Mouse (Mus musculus): ENCODE measurements at regions not wholly inside any gene's neighbourhood (a gene's known extent, or its start where the extent isn't known, plus 50 kb on each side); places are given as distances from the start of the nearest gene placed in this dataset. TPM values are rescaled to one million over a fixed set of nuclear protein-coding genes. Genes with fewer than 3 reads are reported as not detected.

DNA sequence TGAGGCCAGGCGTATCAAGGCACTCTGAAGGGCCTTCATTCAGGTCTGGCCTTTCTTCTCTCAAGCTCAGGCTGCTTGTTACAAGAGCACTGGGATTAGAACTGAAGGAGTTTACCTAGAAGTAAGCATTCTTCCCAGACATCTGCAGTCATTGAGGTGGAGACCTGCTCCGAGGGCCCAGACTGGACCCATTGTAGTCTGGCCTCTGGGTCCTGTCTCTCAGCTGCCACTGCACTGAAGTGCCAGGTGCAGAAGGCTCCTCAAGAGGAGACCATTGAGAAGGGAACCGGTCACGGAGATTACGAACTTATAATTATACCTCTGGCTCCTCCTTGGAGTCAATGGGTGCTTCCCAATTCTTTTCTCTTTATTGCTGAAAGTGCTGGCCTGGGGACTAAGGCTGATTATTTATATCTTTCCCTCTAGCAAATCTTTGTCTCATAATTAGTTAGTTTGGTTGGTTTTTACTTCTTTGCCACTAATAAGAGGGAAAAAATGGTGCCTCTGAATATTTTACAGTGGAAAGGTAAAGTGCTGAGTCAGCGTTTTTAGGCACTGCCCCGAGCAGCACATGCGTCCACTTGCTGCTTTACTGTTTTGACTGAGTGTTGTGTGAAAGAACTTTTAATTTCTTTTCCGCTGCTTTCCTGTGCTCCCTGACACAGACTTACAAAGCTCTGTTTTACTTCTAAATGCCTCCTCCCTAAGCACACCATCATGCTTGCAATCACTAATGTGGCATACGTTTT lies 1202.0 kb downstream of the A830018L16Rik start:
- WGBS: 75% methylated on average over 10 of the region's 10 CpGs
- DNase-seq (ENCODE audit: low spot score): no peak
- Histone ChIP-seq H3K4me3 (no peak overlapping the region), H3K27ac (no peak overlapping the region), H3K4me1 (0 out of 2 replicates have a peak, but pooled peaks cover 4% of the 10 kb centered on the region), H3K27me3 (ENCODE audit: insufficient read depth, poor library complexity, severe bottlenecking) (no peaks in the 10 kb centered on the region), H3K36me3 (no peaks in the 10 kb centered on the region), H3K9me3 (no peaks in the 10 kb centered on the region)

GRCm38 (mm10) chr1:12619981-12620380 lies 1206.1 kb downstream of the A830018L16Rik start:
- WGBS: 86% methylated on average over 2 of the region's 2 CpGs
- DNase-seq (ENCODE audit: low spot score): no peak

GRCm38 (mm10) chr1:12620825-12621224 lies 1206.9 kb downstream of the A830018L16Rik start:
- no peak for DNase-seq (ENCODE audit: low spot score)

More at GRCm38 (mm10) chr1:12619981-12620380, 1206.1 kb downstream of the A830018L16Rik start:
- no peaks in the 10 kb centered on the region for H3K27me3 ChIP-seq (ENCODE audit: insufficient read depth, poor library complexity, severe bottlenecking)
- H3K4me3 ChIP-seq: no peak overlapping the region
- peaks cover 10% of the 10 kb centered on the region; the same call in 1 of the 2 replicates for H3K4me1 ChIP-seq
- no peak overlapping the region for H3K27ac ChIP-seq
- no peaks in the 10 kb centered on the region for H3K36me3 ChIP-seq
- H3K9me3 ChIP-seq: no peaks in the 10 kb centered on the region

DNA sequence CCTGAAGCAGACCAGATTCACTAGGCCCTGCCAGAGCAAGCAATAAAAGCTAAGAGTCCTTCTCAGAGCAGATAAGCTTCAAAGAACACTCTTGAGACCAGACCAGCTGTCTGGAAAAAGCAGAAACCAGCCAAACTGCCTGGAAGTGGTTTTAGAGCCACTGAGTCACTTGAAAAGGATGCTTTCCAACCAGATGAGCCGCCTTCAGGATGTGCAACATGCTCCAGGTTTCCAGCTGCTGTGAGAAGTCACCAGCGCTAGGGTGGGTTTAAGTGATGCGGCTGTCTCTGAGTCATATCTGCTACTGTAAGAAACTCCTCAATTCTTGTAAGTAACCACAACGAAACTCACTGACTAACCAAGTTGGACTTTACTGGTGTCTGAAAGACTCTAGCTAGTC lies 1209.3 kb downstream of the A830018L16Rik start:
- 58% methylated on average over 4 of the region's 4 CpGs for WGBS
- H3K4me1 ChIP-seq: peaks cover 10% of the 10 kb centered on the region; the same call in 1 of the 2 replicates
- H3K9me3 ChIP-seq: no peaks in the 10 kb centered on the region
- no peaks in the 10 kb centered on the region for H3K36me3 ChIP-seq
- H3K4me3 ChIP-seq: no peak overlapping the region
- 0 out of 2 replicates have a peak overlapping the region, but pooled peaks have one; percentile 10 for H3K27ac ChIP-seq
- DNase-seq (ENCODE audit: low spot score): peak; percentile 75
- H3K27me3 ChIP-seq (ENCODE audit: insufficient read depth, poor library complexity, severe bottlenecking): no peaks in the 10 kb centered on the region

More at GRCm38 (mm10) chr1:12620825-12621224, 1206.9 kb downstream of the A830018L16Rik start:
- Histone ChIP-seq H3K9me3 (no peaks in the 10 kb centered on the region), H3K4me3 (no peak overlapping the region), H3K27me3 (ENCODE audit: insufficient read depth, poor library complexity, severe bottlenecking) (no peaks in the 10 kb centered on the region), H3K36me3 (no peaks in the 10 kb centered on the region), H3K27ac (no peak overlapping the region), H3K4me1 (peaks cover 10% of the 10 kb centered on the region; the same call in 1 of the 2 replicates)
- WGBS: 85% methylated on average over 6 of the region's 6 CpGs

- WGBS: 87% methylated on average over 3 of the region's 3 CpGs
- Histone ChIP-seq H3K4me1 (no peaks in the 10 kb centered on the region), H3K27ac (no peak overlapping the region), H3K4me3 (no peak overlapping the region), H3K9me3 (no peaks in the 10 kb centered on the region), H3K36me3 (no peaks in the 10 kb centered on the region), H3K27me3 (ENCODE audit: insufficient read depth, poor library complexity, severe bottlenecking) (no peaks in the 10 kb centered on the region)
- DNase-seq (ENCODE audit: low spot score): no peak
Measured at GRCm38 (mm10) chr1:12633049-12633448, 1219.1 kb downstream of the A830018L16Rik start.

DNA sequence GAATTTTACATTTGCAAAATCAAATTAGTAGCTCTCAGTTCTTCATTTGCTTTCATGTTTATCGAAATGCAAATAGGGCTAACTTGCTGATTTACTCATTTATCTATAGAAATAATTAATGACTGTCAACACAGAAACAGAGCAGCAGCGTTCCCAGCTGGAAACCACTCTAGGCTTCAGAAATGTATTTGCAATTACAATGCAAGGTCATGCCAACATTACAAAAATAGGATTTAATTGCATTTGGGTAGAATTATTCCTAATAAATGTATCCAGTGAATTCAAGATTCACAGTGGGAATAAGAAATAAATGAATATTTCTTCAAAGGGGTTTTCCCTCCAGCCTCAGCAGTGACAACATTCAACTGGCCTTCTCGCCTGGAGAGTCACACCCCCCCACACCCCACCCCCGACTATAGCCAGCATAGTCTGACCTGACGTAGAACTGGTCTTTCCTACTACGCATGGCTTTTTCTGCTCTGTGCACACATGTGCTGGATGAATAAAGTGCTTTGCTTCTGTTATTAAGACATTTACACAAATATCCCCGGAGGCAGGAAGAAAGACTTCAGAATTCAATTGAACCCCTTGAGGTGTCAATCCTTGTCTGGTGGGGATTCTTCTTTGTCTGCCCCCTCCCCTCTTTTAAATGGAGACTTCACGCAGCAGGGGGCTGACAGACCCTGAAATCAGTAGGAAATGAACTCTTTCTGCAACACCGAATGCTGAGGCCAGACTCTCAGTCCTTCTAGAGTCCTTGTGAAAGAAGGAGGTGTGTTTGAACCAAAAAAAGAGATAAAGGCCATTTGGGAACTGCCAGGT lies 1222.6 kb downstream of the A830018L16Rik start:
- Histone ChIP-seq H3K4me3 (no peak overlapping the region), H3K27ac (no peak overlapping the region), H3K36me3 (no peaks in the 10 kb centered on the region), H3K4me1 (no peaks in the 10 kb centered on the region), H3K27me3 (ENCODE audit: insufficient read depth, poor library complexity, severe bottlenecking) (no peaks in the 10 kb centered on the region), H3K9me3 (no peaks in the 10 kb centered on the region)
- no peak for DNase-seq (ENCODE audit: low spot score)
- WGBS: 54% methylated on average over 9 of the region's 9 CpGs

DNA sequence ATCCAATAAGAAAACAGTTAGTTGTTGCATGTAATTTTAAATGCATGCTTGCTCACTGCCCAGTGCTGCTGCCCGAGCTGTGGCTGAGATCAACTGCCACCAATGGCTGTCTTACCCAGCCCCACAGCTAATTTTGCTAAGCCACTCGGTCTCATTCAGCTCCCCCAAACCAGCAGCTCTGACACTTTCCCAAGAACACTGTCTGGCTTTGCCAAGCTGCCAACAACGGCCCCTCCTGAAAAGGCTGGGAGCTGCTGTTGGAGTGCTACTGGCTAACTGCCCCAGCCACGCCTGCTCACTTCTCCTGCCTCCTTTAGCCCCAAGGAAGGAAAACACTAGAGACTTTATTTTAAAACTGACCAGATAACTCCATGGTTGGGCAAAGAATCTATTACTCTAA lies 1227.1 kb downstream of the A830018L16Rik start:
- WGBS: 55% methylated on average over 4 of the region's 4 CpGs
- Histone ChIP-seq H3K27ac (no peak overlapping the region), H3K4me3 (no peak overlapping the region), H3K4me1 (no peaks in the 10 kb centered on the region), H3K27me3 (ENCODE audit: insufficient read depth, poor library complexity, severe bottlenecking) (no peaks in the 10 kb centered on the region), H3K9me3 (no peaks in the 10 kb centered on the region), H3K36me3 (no peaks in the 10 kb centered on the region)
- no peak for DNase-seq (ENCODE audit: low spot score)

Small RNAs in the stretch of these regions (microRNA-seq; reads per million reads assigned to microRNA genes)
- gene Mir6341: not detected
